Mouse (Mus musculus): ENCODE measurements at regions not wholly inside any gene's neighbourhood (a gene's known extent, or its start where the extent isn't known, plus 50 kb on each side); places are given as distances from the start of the nearest gene placed in this dataset.
A peak's percentile ranks its signal among the peaks of the same experiment; 100 is the strongest.

DNA sequence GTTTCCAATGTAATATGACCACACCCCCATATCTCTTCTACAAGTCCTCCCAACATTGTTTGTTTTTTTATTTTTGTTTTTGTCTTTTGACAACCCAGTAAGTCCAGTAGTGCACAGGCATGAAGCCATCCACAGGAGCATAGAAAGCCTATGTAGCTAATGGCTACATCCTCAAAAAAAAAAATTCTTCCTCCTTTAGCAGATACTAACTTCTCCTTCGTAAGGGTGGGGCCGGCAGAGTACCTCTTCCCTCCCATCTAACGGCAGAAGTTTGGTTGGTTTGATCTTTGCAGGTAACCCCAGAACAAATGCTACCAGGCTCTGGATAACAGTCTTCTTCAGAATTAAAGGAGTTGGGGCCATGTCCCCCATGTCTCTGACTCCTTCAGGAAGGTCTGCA lies 158.9 kb downstream of the Ly86 start:
- no peak overlapping the region for H3K4me2 ChIP-seq (ENCODE audit: low read depth)
- DNase-seq (no peak), ATAC-seq (no peak)
- no peak for TF ChIP-seq CTCF (IDR thresholded peaks at IDR 0.05; ENCODE audit: low read depth)
- 0 out of 2 replicates have a peak, but pooled peaks cover under 1% of the 10 kb centered on the region for H3K4me1 ChIP-seq (ENCODE audit: insufficient read depth)
- H3K27ac ChIP-seq (ENCODE audit: low read depth, low read length) = no peak overlapping the region
- no peak overlapping the region for H3K4me3 ChIP-seq (ENCODE audit: low read depth, low read length)
- H3K9ac ChIP-seq = no peak overlapping the region
- H3K36me3 ChIP-seq (ENCODE audit: insufficient read depth) = no peaks in the 10 kb centered on the region
- no peaks in the 10 kb centered on the region for H3K27me3 ChIP-seq (ENCODE audit: insufficient read depth, low read length)
- no peaks in the 10 kb centered on the region for H3K9me3 ChIP-seq (ENCODE audit: low read length)
- WGBS = 98% methylated on average over 3 of the region's 3 CpGs

GRCm38 (mm10) chr13:37504373-37504772 lies 159.4 kb downstream of the Ly86 start:
- DNase-seq (no peak), ATAC-seq (no peak)
- H3K4me3 ChIP-seq (ENCODE audit: low read depth, low read length) = no peak overlapping the region
- WGBS = 74% methylated on average over 10 of the region's 10 CpGs
- no peak overlapping the region for H3K27ac ChIP-seq (ENCODE audit: low read depth, low read length)
- H3K9ac ChIP-seq = no peak overlapping the region
- H3K36me3 ChIP-seq (ENCODE audit: insufficient read depth) = no peaks in the 10 kb centered on the region
- 0 out of 2 replicates have a peak, but pooled peaks cover 3% of the 10 kb centered on the region for H3K4me1 ChIP-seq (ENCODE audit: insufficient read depth)
- no peaks in the 10 kb centered on the region for H3K9me3 ChIP-seq (ENCODE audit: low read length)
- TF ChIP-seq CTCF (IDR thresholded peaks at IDR 0.05; ENCODE audit: low read depth) = no peak
- no peak overlapping the region for H3K4me2 ChIP-seq (ENCODE audit: low read depth)
- no peaks in the 10 kb centered on the region for H3K27me3 ChIP-seq (ENCODE audit: insufficient read depth, low read length)

GRCm38 (mm10) chr13:37505617-37506016 lies 160.6 kb downstream of the Ly86 start:
- Histone ChIP-seq H3K27me3 (ENCODE audit: insufficient read depth, low read length) (no peaks in the 10 kb centered on the region), H3K9ac (no peak overlapping the region), H3K4me3 (ENCODE audit: low read depth, low read length) (no peak overlapping the region), H3K9me3 (ENCODE audit: low read length) (no peaks in the 10 kb centered on the region), H3K4me1 (ENCODE audit: insufficient read depth) (0 out of 2 replicates have a peak, but pooled peaks cover 3% of the 10 kb centered on the region), H3K36me3 (ENCODE audit: insufficient read depth) (no peaks in the 10 kb centered on the region), H3K27ac (ENCODE audit: low read depth, low read length) (no peak overlapping the region), H3K4me2 (ENCODE audit: low read depth) (no peak overlapping the region)
- WGBS = 26% methylated on average over 3 of the region's 3 CpGs
- TF ChIP-seq CTCF (IDR thresholded peaks at IDR 0.05; ENCODE audit: low read depth) = no peak
- no peak for ATAC-seq
- no peak for DNase-seq

- no peak for TF ChIP-seq CTCF (IDR thresholded peaks at IDR 0.05; ENCODE audit: low read depth)
- DNase-seq = no peak
- H3K27me3 ChIP-seq (ENCODE audit: insufficient read depth, low read length) = no peaks in the 10 kb centered on the region
- H3K9ac ChIP-seq = no peak overlapping the region
- H3K27ac ChIP-seq (ENCODE audit: low read depth, low read length) = no peak overlapping the region
- no peak for ATAC-seq
- 60% methylated on average over 10 of the region's 10 CpGs for WGBS
- no peak overlapping the region for H3K4me3 ChIP-seq (ENCODE audit: low read depth, low read length)
- no peak overlapping the region for H3K4me2 ChIP-seq (ENCODE audit: low read depth)
- no peaks in the 10 kb centered on the region for H3K36me3 ChIP-seq (ENCODE audit: insufficient read depth)
- 0 out of 2 replicates have a peak, but pooled peaks cover 3% of the 10 kb centered on the region for H3K4me1 ChIP-seq (ENCODE audit: insufficient read depth)
- no peaks in the 10 kb centered on the region for H3K9me3 ChIP-seq (ENCODE audit: low read length)
Measured at GRCm38 (mm10) chr13:37506046-37506445, 161.0 kb downstream of the Ly86 start.

DNA sequence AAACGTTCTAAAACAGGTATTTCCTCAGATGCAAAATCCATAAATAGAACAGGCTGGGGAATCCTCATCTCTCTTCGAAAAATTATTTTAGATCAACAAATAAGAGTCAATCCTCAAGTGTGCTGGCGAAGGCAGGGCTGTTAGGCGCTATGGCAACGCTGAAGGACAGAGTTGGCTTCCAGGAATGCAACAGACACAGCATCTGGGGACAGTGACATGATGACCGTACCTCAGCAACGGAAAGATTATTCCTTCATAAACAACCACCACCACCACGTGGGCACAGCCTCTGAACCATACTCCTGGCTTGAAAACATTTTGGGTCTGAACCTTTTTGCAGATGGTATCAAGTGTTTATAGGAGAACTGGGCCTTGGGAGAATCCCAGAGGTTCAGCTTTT lies 161.7 kb downstream of the Ly86 start:
- Histone ChIP-seq H3K9me3 (ENCODE audit: low read length) (no peaks in the 10 kb centered on the region), H3K4me1 (ENCODE audit: insufficient read depth) (0 out of 2 replicates have a peak, but pooled peaks cover 3% of the 10 kb centered on the region), H3K9ac (no peak overlapping the region), H3K27me3 (ENCODE audit: insufficient read depth, low read length) (no peaks in the 10 kb centered on the region), H3K27ac (ENCODE audit: low read depth, low read length) (no peak overlapping the region), H3K36me3 (ENCODE audit: insufficient read depth) (no peaks in the 10 kb centered on the region), H3K4me3 (ENCODE audit: low read depth, low read length) (no peak overlapping the region), H3K4me2 (ENCODE audit: low read depth) (no peak overlapping the region)
- DNase-seq = no peak
- ATAC-seq = no peak
- no peak for TF ChIP-seq CTCF (IDR thresholded peaks at IDR 0.05; ENCODE audit: low read depth)
- 66% methylated on average over 8 of the region's 8 CpGs for WGBS

- ATAC-seq = no peak
- H3K36me3 ChIP-seq (ENCODE audit: insufficient read depth) = no peaks in the 10 kb centered on the region
- 68% methylated on average over 5 of the region's 5 CpGs for WGBS
Measured at GRCm38 (mm10) chr13:37507146-37507545, 162.1 kb downstream of the Ly86 start.

DNA sequence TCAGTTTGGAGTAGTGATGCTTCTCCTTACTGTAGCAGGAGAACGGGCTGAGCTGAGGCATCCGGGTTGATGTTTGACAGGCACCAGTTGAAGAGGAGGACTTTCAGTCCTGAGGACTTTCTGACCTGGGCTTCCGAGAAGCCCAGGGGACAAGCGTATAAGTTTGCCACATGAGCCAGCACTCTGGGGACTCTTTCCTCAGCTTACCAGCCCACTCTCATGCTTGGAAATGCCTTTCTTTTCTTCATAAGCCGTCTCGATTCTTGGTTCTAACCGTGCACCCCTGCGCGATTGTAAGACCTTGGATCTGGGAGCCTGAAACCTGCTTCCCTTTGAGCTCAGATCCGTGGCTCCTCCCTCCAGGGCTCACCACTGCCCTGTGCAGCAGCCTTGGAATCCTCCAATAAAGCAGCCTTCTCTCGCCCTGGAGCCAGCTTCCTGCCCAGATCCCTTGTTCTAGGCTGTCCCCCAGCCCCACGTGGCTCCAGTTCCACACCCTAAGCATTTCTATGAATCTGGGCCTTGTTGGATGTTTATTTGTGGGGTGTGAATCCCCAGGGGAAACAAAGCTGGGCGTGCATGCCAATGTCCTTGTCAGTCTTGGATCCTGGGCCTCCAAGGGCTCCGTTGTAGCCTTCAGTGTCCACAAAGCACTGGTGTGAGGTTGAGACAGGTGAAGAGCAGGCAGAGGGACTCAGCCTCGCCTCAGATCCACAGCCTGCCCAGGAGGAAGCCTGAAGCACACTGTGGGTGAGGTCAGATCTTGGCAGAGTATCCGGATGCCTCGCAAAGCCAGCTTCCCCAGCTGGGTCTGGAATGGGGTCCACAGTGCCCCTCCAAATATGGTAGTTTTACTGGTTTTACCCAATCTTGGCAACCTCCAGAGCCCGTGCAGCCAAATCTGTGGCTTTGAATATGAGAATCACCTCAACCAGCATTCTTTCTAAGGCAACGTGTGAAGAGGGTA lies 163.7 kb downstream of the Ly86 start:
- no peak overlapping the region for H3K27ac ChIP-seq (ENCODE audit: low read depth, low read length)
- no peak overlapping the region for H3K9ac ChIP-seq
- H3K27me3 ChIP-seq (ENCODE audit: insufficient read depth, low read length) = no peaks in the 10 kb centered on the region
- H3K9me3 ChIP-seq (ENCODE audit: low read length) = no peaks in the 10 kb centered on the region
- no peak for TF ChIP-seq CTCF (IDR thresholded peaks at IDR 0.05; ENCODE audit: low read depth)
- H3K4me1 ChIP-seq (ENCODE audit: insufficient read depth) = 0 out of 2 replicates have a peak, but pooled peaks cover 3% of the 10 kb centered on the region
- WGBS = 43% methylated on average over 19 of the region's 19 CpGs
- DNase-seq = no peak
- no peaks in the 10 kb centered on the region for H3K36me3 ChIP-seq (ENCODE audit: insufficient read depth)
- peak; percentile 15; the same call in 1 of the 2 replicates for ATAC-seq
- no peak overlapping the region for H3K4me2 ChIP-seq (ENCODE audit: low read depth)
- H3K4me3 ChIP-seq (ENCODE audit: low read depth, low read length) = no peak overlapping the region

More at GRCm38 (mm10) chr13:37507146-37507545, 162.1 kb downstream of the Ly86 start:
- H3K4me3 ChIP-seq (ENCODE audit: low read depth, low read length) = no peak overlapping the region
- H3K27ac ChIP-seq (ENCODE audit: low read depth, low read length) = no peak overlapping the region
- no peak for TF ChIP-seq CTCF (IDR thresholded peaks at IDR 0.05; ENCODE audit: low read depth)
- no peak overlapping the region for H3K9ac ChIP-seq
- 0 out of 2 replicates have a peak, but pooled peaks cover 3% of the 10 kb centered on the region for H3K4me1 ChIP-seq (ENCODE audit: insufficient read depth)
- no peaks in the 10 kb centered on the region for H3K27me3 ChIP-seq (ENCODE audit: insufficient read depth, low read length)
- H3K9me3 ChIP-seq (ENCODE audit: low read length) = no peaks in the 10 kb centered on the region
- no peak overlapping the region for H3K4me2 ChIP-seq (ENCODE audit: low read depth)
- DNase-seq = no peak

Data from forebrain, postnatal 0 days (tissue).